Mouse (Mus musculus) thymus, adult 2 months (tissue): Measurements from ENCODE around the gene Eif4e2.

Experiments used
- CTCF ChIP-seq: fragments of 200-500 bp; IDR thresholded peaks from 2 replicates; pipeline ENCODE4 v1.5.1; 2012; ENCODE audit warnings: mild to moderate bottlenecking, control low read depth, low read length, moderate library complexity, borderline replicate concordance; ENCODE audit not compliant: control insufficient read depth, poor library complexity, insufficient read depth; ENCODE audit errors: extremely low read depth
- POLR2A ChIP-seq: fragments of 200-500 bp; IDR thresholded peaks from 2 replicates; pipeline ENCODE4 v1.6.1; 2012; ENCODE audit warnings: mild to moderate bottlenecking, low read length, control low read depth, moderate library complexity; ENCODE audit not compliant: control insufficient read depth, poor library complexity, insufficient read depth; ENCODE audit errors: extremely low read depth

- TF ChIP-seq CTCF (0 out of 2 replicates have a peak, but pooled peaks have one; percentile 26), POLR2A (peak; percentile 60; the same call in 1 of the 2 replicates)
These were observed at the start of gene Eif4e2 for GRCm38 (mm10) chr1:87213735-87214704.
